Mouse (Mus musculus): ENCODE results near the gene Fate1. TPM values are rescaled to one million over a fixed set of nuclear protein-coding genes. Genes with fewer than 3 reads are reported as not detected.

The Fate1 gene
- not detected in 2 replicates for polyA plus RNA-seq (2021; fragmentation: Nextera tagmentation)
- long read RNA-seq, experiment 1 = 0 reads
- long read RNA-seq, experiment 2 = 0 reads

DNA sequence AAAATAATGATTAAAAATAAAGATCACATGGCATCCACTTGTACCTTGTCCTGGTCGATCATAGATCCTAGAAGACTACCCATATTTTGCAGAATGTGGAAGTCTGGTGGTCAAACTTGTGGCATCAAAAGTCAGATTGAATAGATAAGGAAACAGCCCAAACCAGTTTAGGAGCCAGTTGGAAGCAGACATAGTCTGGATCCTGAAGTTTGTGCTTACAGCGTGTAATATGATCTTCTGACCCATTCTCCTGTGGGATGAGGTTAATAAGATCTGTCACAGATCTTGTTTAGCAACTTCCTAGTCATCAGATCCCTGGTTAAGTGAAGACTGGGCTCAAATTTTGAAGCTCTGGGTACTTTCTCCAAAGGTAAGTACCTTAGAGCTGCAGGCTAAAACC, at the start of gene Fate1:
Fate1 (plus strand) TSS at position 301 of the 400 bp plus-strand sequence.

DNA sequence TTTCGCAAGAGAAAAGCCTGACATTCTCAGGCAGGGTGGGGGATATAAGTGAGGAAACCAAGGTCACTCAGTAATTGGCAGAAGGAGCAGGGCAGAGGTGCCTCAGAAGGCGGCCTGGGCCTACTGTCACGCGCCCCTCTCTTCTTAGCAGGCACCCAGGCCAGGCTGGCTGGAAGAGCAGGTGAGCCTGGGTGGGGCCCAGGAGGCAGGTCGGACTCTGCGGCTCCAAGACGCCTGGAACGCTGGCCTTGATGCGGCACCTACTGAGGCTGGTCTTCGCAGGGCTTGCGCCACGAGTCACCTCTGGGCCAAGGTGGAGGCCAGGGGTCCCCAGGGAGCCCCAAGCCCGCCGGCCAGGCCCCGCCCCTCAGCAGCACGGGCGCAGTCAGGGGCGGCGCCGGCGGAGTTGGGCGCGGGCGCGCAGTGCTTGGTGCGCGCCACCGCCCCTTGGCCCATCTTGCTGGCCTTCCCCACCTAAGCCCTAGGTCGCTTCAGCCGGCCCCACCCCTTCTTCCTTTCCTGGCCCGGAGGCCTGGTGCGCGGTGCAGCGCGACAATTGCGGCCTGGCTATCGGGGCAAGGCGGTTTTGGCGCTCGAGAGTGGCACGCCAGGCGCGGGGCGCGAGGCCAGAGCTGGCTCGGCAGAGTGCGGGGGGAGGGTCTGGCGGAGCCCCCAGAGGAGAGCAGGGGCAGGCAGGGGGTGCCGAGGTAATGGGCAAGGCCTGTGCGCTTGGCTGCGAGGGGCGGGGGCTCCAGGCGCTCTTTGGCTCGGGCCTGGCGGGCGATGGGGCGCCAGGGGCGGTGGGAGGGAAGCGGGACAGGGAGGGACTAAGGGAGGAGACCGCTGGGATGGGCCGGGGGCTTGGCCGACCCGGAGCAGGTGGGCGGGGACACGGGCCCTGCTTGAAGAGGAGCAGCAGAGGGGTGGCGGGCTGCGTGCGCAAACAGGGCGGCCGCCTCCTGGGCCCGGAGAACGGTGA, 10.4 kb upstream of the Fate1 start, which contains the start of gene Prrg3:
Prrg3 (plus strand) TSS at position 552 of the 979 bp plus-strand sequence.

DNA sequence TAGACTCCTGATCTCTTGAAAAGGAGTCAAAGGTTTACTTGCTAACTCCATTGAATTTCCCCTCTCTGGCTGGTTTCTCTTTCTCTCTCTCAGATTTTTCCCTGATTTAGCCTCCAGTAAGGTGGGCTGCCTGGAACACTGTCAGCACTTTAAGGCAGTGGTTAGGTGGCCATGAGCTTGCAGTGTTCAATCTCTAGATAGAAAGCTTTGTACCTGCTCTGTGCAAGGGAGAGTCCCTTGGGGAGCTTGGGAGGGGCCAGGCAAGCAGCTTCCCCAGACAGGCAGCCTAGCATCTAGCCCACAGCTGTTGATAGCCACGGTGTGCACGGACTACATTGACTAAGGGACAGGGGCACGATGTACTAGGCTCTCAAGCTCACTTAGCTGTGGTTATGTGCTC, 18.8 kb downstream of the Fate1 start, which contains the start of gene Cnga2:
Cnga2 (plus strand) TSS at position 301 of the 400 bp plus-strand sequence.

Other genes with a start within 250 kb of the Fate1 start
- 38.9 and 47.7 TPM in 2 replicates for gene Vma21, start 157.1 kb upstream of the Fate1 start, polyA plus RNA-seq (2021; fragmentation: Nextera tagmentation)
- gene Gm1141, start 52.0 kb upstream of the Fate1 start, polyA plus RNA-seq (2021; fragmentation: Nextera tagmentation) = not detected in 2 replicates
- gene Prrg3, start 10.4 kb upstream of the Fate1 start, polyA plus RNA-seq (2021; fragmentation: Nextera tagmentation) = 4.9 and 5.5 TPM in 2 replicates
- not detected in 2 replicates for gene Cnga2, start 18.9 kb downstream of the Fate1 start, polyA plus RNA-seq (2021; fragmentation: Nextera tagmentation)
- gene Magea4, start 249.0 kb downstream of the Fate1 start, polyA plus RNA-seq (2021; fragmentation: Nextera tagmentation) = not detected in 2 replicates

Data from layer of hippocampus, adult 6 months (tissue).